Mouse (Mus musculus) MEL-GATA-1-ER (cell line): ENCODE results near the gene Prkag3.

ENCODE experiments used
- DNase-seq: peaks from one replicate; pipeline ENCODE4 v3.0.0-alpha.2; 2012; ENCODE audit warnings: low read depth; ENCODE audit errors: extremely low read depth

The Prkag3 gene

DNA sequence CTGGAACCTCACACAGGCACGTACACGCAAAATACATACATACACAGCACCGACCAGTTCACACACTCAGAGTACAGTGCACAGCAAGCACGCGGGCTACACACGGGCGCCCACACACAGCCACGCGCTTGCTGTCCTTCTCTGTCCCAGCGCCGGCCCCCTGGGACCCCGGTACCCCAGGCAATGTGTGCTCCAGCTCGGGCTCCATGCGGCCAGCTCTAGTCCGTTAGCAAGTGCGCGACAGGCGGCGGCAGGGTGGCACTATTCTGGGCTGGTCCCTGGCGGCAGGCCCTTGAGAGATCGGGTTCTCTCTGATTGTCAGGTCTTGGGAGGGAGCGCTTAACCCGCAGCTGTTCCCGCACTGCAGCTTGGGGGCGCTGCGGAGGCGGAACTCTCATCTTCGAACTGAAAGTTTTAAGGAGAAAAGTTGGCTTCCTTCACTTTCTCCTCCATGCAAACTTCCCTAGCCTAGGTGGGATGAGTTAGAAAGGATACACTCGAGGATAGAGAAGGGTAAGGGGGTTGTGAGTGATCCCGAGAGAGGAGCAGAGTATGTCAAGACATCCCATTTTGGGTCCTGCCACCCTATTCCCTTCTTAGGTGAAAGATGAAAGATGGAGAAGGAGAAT lies at the start of gene Prkag3:
TSS of gene Prkag3 (minus strand) at position 579 of the 629 bp plus-strand sequence.
- DNase-seq: no peak

DNA sequence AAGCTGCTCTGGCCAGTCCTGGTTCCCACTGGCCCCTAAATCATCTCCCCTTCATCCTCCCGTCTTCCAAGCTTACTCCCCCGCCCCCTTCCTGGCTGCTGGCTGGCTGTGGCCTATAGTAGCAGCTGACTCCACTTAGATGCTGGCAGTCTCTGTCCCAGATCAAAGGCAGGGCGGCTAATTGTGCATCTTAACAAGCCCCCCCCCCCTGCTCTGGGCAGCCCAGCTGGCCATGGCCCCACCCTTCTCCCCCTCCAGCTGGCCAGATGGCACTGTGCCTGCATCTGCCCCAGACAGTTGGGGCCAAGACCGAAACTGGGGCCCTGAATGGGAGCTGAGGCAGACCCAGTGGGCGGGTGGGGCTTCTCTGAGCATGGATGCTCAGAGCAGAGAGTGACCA lies 48.4 kb upstream of the Prkag3 start:
- DNase-seq: no peak

- DNase-seq: no peak
These were observed 46.1 kb upstream of the Prkag3 start for GRCm38 (mm10) chr1:74795145-74795529.

- no peak for DNase-seq
These were observed 45.6 kb upstream of the Prkag3 start for GRCm38 (mm10) chr1:74794487-74795144.

DNA sequence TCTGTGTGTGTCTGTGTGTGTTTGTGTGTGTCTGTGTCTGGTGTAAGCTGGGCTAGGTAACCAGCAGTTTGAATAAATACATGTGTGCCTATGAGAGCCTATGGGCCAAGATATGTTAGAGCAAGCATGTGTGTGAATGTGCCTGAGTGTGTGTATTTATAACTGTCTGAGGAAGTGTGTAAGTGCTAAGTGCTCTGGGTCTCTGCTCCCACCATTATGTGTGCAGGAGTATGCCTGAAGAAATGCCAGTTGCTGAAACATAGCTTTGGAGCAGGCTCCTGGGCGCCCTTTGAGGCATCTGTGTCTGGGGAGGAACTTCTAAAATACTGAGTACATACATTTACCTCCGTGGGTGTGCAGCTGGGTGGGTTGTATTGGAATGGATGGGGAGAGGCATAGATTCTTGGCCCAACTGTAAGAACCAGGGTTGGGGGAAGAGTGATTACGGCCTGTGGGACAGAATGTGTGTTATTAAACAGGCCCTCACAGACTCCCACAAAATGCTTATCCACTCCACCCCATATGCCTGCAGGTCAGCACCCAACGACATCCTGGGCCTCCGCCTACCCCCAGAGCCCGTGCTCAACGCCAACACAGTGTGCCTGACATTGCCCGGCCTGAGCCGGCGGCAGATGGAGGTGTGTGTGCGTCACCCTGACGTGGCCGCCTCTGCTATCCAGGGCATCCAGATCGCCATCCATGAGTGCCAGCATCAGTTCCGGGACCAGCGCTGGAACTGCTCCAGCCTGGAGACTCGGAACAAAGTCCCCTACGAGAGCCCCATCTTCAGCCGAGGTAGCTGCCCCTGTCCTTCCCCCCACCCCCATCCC lies 44.0 kb upstream of the Prkag3 start:
- no peak for DNase-seq

- no peak for DNase-seq
These were observed 42.2 kb upstream of the Prkag3 start, which contains the start of gene Wnt10a for GRCm38 (mm10) chr1:74791249-74791648. Gene Wnt10a, plus strand, starts transcription at chr1:74791516.

DNA sequence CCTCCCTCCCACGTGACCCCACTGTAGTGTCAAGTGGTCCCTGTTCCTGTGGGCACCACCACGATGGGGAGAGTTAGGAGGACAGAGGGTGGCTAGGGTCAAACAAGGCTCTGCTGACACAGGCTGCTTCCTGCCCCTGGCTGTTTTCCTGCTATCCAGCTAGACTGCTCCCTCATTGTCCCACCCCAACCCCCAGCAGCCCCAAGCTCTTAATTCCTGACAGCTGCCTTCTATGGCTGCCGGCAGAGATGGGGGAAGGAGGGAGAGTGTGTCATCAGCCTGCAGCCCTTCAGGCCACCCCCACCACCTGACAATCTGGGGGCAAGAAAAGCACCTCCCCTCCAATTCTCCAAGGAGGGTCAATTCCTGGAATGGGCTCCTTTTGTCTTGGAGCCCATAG lies 41.1 kb upstream of the Prkag3 start:
- no peak for DNase-seq

DNA sequence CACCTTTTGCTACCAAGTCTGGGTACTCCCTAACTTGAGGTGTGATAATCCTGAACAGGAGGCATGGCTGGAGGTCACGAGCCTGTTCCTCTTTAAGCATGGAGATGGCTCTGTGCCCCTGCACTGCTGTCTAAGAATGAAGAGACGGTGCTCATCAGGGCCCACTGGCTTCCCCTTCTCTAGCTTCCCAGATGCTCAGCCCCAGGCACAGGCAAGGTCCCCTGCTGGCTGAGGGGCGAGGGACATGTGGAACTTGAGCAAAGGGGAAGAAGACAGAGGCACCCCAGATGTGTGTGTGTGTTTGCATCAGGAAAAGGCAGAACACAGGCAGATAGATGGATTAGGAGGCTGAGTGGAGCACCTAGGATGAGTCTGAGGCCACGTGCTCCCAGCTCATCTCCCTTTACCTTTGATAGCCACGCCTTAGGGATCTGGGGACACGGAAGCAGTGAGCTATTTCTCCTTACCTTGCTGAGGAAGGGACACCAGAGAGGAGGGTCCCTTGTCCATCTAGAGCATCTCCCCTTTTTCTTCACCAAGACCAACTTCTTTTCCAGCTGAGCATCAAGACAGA lies 39.7 kb upstream of the Prkag3 start:
- DNase-seq: no peak

DNA sequence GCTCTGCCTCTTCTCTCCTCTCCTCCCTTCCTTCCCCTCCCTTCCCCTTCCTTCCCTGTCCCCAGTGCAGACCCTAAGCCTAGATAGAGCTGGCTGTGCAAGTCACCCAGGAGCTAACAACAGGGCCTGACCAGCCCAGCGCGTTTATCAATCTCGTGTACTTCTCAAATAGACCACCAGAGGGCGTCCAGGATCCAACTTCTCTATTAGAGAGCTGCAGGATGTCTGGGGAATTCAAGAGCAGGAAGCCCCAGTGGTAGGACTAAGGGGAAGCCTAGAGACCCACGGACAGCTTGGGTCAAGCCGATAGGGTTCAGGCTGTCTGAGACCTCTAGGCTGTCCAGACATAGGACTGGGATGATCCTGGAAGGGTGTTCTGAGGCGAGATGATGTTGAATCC lies 38.8 kb upstream of the Prkag3 start:
- DNase-seq: peak; percentile 53

GRCm38 (mm10) chr1:74784041-74784759 lies 35.2 kb upstream of the Prkag3 start:
- DNase-seq: no peak

DNA sequence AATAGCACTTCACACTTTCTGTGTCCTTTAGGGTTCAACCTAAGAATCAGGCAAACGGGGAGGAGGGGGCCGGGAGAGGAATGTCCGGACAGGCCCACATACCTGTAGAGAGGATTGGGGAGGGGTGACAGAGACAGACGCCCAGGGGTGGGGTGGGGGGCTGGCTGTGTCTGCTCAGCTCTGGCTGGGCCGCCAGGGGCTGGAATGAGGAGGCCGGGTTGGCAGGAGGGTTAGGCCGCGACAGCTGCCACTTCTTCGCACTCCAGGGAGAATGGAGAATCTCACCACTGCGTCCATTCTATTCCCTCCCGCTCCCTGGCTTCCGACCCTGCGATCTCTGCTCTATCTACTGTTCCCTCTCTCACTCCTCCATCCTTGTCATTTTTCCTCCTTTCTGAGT lies 34.5 kb upstream of the Prkag3 start:
- DNase-seq: no peak

- DNase-seq: no peak
These were observed 33.0 kb upstream of the Prkag3 start for GRCm38 (mm10) chr1:74782045-74782444.

DNA sequence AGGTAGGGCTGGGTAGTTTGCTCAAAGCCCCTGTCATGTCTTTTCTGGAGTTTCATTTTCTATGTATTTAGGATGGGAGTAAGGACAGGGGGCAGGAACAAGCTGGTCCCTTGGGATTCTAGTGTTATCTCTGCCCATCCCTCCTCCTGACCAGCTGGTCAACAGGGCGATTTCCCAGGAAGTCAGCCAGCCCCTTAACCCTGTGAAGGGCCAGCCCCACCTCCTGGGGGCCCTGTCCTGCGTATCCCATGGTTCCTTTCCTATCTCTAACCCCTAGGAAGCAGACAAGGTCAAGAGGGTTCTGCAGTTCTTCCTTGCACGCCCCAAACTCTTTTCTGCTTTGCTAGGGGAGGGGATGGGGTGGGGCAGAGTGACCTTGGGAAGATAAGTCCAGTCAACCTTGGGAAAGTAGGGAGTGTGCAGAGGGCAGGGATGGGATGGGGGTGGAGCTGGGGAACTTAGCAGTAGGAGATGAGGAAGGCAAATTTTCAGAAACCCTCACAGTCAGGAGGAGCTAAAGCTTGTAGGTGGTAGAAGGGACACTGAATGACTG lies 30.0 kb upstream of the Prkag3 start:
- no peak for DNase-seq

DNA sequence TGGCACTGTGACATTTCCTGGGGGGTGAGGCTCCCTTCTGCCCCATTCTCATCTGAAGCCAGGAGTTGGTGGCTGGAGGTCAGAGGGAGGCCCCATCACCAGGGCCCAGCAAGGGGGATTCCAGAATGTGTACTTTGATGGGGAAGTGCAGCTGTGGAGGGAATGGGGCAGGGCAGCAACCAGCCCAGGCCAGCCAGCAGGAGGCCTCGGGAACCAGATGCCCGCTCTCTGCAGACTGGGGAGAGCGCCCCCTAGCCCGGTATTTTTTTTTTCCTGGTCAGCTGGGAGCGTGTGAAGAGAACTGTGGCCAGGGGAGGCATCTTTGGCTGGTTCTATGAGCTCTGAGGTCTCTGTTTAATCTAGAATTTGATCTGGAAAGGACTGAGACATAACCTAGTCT lies 26.8 kb upstream of the Prkag3 start:
- DNase-seq: no peak

- DNase-seq: no peak
These were observed 25.0 kb upstream of the Prkag3 start for GRCm38 (mm10) chr1:74774062-74774461.

- DNase-seq: peak; percentile 85
These were observed 24.1 kb upstream of the Prkag3 start for GRCm38 (mm10) chr1:74773136-74773535.

- no peak for DNase-seq
These were observed 23.1 kb upstream of the Prkag3 start for GRCm38 (mm10) chr1:74771931-74772620.

DNA sequence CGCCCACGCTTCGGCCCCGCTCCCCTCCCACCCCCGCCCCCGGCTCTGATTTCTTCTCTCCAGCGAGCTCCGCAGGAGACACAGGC lies 22.7 kb upstream of the Prkag3 start, which contains the start of gene Wnt6:
TSS of gene Wnt6 (plus strand) at position 48 of the 86 bp plus-strand sequence.
- DNase-seq: no peak

GRCm38 (mm10) chr1:74771467-74771844 lies 22.4 kb upstream of the Prkag3 start:
- DNase-seq: no peak

DNA sequence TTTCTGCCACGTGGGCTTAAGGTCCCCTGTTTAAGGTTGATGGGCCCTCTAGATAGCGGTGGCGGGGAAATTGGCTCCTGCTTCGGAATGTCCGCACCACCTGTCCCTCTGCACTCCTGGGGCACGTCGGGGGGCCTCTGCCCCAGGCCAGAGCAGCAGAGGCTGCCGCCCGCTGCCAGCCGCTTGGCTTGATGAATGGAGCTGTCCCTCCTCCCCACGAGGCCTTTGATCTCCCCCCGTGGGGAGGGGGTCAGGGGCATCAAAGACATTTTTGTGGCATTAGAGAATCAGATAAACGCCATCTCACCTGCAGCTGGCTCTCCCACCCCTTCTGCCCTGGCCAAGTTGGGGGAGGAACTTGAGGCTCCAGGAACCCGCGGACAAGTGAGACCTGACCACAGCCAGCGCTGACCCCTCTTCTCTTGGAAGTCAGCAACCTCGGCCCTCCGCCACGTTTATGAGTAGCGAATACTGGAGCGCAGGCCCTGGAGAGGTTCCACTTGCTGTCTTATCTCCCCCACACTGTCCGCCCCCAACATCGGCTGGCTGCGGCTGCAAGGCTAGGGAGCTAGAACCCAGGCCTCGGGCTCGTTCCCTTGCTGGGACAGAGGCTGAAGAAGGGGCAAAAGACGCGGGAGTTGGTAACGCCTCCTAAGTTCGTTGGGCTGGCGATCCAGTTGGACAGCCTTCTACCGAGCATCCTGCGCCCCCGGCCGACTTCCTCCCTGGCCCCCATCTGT lies 21.9 kb upstream of the Prkag3 start:
- DNase-seq: no peak
